Mouse (Mus musculus): ENCODE data around the gene Psmb5. TPM values are rescaled to one million over a fixed set of nuclear protein-coding genes. Genes with fewer than 3 reads are reported as not detected.

Gene Psmb5
- total and polyA plus RNA-seq, 3 experiments, result 317 to 332 (median 322) TPM

DNA sequence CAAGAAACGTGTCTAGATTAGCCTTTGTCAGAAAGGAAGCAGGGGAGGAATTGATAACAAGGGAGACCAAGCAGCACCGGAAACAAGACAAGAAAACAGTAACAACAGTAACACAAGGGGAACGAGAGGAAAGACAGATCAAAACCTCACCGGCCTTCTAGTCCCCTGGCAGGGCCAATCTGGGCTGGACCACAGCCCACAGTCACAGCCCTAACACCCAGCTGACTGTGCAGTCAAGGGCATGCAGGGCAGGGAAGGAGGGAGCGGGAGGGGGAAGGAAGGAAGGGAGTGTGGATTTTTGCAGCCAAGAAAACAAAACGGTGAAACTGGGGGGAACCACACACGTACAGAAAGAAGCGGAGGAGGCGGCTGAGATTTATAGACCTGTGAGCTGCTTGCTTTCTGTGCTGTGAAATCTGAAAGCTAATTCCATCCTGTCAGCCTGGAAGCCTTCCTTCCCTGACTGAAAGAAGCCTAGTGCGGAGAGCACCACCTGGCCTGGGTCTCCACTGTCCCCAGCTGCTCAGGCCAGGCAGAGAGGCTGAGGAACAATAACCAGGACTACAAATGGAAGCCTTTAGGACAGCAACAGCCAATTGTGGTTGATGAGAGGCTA, 25.4 kb downstream of the Psmb5 start:
- DNase-seq, result peak; percentile 80

DNA sequence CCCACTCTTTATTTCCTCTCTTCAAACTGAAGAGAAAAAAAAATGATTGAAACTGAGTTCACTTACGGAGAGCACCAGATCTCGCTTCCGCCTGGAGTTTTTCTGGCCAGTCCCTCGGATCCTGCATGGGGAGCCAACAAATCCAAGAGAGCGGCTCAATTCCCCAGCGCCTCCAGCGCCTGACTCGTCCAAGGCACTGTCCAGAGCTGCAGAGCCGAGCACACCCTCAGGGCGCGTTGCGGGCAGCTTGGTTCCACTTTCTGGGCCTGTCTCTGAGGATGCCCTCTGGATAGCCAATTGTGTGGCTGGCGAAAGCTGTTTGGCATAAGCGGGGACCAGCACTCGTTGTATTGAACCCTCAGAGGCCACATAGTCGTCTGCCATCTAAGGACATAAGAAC, 26.8 kb downstream of the Psmb5 start:
- no peak for DNase-seq

DNA sequence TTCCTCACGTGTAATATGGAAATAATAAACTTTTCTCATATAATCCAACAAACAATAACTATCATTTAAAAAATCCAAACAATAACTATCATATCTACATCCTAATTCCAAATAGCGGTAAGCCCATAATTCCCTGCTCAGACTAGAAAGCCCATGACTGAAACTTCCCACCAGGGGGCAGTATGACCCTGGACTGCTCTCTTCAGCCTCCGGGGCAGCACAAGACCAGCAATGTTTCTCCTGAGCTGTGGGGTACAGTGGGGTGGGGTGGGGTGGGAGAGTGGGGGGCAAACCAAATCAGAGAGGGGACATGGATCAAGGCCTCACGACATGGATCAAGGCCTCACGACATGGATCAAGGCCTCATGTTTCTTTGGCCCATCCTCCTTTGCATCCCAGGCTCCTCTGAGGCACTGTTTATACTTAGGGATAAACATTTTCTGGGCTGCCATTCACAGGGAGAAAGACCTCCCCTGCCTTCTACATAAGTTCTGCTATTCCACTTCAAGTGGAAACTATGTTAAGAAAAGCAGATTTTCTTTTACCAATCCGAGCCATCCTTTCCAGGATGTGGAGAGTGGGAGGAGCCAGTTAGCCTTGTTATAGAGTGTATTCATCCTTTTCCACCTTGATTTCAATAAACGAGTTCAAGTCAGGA, 34.0 kb downstream of the Psmb5 start:
- peak; percentile 70 for DNase-seq

DNA sequence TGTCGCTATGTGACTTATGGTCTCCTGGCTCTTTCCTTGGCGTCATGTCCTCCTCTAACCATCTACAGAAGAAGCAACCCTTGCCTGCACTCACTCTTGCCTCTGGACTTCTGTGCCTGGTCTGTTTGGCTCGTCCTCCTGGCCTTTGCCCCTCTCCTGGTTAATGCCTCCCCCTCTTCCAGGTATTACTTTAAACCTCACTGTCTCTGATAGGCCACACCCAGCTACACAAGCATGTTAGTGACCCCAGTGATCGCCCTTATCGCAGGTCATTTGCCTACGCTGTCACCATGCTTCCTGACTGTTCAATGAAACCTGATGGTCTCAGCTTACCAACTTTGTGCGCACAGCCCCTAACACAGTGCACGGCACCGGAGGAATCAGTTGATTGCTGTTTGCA, 35.3 kb downstream of the Psmb5 start:
- no peak for DNase-seq

DNA sequence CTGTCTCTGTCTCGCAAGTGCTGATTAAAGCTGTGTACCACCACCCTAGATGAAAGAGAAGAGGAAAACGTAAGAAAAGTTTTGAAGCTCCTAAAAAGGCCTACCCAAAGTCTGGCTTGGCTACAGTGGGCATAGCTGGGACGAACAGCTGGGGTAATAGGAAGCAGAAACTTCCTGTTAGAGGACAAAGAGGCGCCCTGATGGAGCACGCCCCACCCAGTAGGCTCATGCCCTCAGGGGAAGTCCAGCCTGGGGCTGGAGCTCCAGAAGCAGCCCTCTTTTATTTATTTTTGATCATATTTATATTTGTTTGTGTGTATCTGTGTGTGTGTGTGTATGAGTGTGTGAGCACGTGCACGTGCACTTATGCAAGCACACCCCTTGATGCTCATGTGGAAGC, 38.2 kb downstream of the Psmb5 start:
- DNase-seq, result no peak

DNA sequence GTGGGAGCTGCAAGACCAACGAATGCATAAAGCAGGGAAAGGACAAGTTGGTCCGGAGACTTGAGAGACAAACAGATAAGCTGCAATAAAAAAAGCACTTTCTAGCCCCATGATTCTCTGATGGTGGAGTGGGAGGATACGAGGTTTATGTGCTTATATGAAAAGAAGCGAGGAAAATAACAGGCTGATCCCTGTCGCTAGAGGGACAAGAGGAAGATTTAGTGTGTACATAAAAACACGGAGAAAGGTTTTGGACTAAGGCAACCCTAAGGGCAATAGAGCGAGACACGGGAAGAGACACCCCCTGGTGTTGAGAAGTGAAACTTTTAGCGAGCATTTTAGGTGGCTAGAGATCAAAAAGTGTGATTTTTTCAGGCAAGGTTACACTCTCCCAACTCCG, 39.8 kb downstream of the Psmb5 start:
- peak; percentile 61 for DNase-seq

DNA sequence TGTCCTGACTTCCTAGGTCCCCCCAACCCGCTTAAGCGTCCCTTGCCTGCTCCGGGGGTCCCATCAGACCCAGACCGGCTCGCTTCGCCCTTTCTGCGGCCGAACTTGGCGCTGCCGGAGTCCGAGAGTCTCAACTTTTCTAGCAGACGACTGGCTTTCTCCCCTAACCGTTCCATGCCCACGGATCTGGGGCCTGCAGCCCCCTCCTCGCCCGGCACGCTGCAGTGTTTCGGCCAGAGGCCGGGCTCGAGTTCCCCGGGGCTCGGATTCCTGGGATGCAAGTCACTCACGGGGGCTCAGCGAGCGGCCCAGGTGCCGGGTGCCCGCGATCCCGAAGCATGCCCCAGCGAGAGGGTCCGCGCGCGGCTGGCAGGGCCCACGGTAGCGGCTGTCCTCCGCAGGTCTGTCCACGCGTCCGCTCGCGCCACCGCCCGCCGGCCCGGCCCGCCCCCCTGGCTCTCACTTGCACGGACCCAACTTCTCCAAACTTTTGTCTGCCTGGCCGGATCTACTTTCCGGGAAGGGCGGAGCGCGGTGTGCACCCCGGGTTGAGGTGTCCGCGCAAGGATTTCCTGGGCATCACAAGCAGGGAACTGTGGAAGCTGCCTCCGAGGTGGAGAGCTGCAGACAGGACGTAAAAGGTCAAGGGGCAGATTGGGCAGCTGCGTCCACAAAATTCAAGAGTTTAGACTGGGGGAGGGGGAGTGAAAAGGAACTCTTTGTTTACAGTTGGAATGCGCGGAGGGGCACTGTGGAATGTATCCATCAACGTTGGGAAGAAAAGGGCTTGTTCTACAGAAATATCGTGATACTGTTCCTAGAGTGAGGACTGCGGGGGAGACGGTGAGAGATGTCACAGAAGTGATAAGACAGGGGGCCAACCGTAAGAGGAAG, 40.5 kb downstream of the Psmb5 start, which contains the start of gene Ajuba:
TSS of gene Ajuba (minus strand) at position 470 of the 894 bp plus-strand sequence.
- DNase-seq, result peak; percentile 95

DNA sequence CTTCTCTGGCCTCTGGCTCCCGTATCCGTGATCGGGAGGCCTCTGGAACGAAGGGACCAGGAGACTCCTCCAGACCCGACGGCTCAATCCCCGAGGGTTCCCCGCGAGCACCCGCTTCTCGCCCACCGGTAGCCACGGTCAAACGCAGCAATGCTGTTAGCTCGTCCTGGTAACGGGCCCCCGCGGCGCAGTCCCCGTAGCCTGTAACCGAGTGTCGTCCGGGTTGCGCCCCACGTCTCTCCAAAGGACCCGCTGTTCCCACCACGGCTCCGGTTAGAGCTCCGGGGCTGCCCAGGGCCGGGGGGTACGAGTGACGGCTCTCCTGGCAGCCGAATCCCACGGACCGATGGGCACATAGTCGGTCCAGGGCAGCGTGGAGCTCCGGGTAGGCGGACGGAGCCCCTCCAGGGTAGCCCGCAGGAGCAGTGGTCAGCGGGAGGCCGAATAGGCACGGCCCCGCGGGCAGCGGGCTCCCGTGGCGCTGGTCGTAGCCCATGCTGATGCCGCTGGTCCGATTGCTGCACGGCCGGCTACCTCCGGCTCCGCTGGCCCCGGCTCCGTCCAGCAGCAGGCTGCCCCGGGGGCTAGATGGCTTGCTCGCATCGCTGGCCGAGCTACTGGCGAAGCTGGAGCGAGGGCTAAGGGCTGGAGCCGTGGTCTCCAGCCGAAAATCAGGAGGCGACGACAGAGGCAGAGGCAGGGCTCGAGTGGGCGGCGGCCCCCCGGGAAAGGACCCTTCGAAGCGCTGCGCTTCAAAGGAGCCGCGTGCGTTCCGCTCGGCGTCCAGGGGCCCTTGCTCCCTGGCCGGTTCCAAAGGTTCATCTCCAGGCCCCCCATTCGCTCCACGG, 41.4 kb downstream of the Psmb5 start:
- peak; percentile 67 for DNase-seq

DNA sequence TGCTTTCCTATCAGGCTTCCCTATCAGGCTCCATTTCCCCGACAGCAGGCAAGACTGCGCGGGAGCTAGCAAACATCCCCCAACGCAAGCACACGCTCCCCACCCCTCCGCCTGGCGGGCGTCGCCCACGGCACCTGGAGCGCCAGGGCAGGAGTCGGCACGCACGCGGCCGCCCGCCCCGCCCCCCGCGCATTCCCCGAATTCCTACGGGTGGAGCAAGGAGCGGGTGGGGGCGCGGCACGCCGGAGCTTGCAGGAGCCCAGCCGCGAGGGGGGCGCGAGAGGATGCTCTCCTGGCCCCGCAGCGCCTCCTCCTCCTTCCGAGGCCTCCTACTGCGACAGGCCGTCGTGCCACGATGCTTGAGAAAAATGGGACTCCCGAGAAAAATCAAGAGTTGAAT, 42.2 kb downstream of the Psmb5 start:
- DNase-seq, result peak; percentile 86

DNA sequence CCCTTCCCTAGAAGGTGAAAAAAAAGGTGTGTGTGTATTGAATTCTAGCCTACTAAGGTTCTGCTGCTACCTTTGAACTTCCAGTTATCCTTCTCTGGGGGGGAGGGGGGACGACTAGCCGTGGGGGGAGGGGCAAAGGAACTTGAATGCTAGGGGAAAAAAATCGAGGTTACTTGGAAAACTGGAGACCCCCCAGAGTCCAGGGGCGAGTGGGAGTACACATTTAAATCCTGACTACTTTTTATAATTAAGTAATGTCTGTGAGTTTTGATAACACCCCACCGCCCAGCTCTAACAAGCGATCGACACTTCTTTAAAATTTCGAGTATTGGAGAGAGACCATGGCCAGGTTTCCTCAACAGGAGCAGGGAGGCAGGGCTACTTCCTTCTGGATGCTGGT, 42.8 kb downstream of the Psmb5 start:
- DNase-seq, result no peak

DNA sequence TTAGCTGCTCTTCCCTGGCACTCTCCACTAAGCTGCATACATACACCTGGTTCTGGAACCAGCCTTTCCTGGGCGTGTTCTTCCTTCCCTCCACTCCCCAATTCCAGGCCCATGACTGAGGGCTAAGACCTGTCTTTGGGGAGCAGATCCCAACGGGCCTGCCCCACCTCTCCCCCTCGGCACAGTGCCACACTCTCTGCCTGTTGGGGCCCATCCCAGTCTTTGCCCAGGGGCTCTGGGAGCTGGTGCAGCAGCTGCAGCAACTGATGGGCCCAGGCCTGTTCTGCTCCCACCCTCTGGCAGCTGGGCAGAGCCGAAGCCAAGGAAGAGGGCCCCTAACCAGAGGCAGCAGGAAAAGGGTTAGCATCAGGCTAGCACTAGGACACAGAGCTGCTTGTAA, 43.6 kb downstream of the Psmb5 start:
- peak; percentile 25 for DNase-seq

DNA sequence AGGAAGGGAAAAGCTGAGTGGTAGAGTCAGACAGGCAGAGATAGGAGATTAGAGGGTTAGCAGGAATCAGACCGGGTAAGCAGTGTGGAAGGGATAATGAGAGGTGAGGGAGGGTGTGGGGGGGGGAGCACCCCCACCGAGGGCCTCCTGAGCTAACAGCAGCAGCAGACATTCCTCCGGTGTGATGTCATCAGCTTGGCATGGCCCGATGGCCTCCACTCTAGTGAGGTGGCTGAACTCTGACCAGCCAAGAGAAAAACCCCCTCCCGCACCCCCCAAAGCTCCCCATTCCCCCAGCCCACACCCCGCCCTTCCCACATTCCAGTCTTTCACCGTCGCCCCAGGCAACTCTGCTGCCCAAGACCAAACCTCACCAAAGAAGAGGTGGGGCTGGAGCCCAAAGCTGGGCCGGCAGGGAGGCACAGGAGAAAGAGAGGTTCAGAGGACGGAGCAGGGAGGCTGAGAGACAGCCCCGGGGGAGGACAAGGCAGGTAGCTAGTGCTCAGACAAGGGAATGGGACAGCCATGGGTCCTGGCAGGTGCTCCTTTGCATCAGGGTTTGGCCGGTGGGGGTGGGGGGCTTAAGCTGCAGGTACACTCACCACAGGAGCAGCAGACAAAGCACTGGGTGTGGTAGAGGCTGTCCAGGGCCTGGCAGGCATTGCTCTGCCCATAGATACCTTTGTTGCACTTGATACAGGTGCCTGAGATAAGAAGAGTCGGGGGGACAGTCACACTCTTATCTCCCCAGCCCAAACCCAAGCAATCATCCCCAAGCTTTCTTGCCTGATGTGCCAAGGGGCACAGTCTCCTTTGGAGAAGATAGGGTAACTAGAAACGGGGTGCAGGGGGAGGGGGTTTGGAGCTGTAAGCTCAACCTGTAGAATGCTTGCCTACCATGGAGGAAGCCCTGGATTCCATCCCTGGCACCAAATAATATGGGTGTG, 44.8 kb downstream of the Psmb5 start:
- peak; percentile 82 for DNase-seq

DNA sequence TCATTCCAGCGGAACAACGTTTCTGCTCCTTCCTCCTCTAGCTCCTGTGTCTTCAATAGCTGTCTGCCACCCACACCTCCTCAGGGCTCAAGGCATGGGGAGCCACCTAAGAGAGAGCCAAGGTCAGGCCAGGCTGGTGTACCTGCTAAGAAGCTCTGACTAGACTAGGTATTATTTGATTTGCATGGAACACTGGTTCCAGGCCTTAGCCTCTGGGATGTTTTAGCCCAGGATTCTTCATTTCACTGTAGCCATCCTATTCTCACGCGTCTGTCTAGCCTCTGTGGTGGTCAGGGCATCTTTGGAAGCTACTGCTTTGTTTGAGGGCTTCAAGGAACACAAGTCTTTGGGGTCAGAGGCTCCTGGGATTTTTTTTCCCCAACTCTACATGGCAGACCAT, 45.7 kb downstream of the Psmb5 start:
- no peak for DNase-seq

DNA sequence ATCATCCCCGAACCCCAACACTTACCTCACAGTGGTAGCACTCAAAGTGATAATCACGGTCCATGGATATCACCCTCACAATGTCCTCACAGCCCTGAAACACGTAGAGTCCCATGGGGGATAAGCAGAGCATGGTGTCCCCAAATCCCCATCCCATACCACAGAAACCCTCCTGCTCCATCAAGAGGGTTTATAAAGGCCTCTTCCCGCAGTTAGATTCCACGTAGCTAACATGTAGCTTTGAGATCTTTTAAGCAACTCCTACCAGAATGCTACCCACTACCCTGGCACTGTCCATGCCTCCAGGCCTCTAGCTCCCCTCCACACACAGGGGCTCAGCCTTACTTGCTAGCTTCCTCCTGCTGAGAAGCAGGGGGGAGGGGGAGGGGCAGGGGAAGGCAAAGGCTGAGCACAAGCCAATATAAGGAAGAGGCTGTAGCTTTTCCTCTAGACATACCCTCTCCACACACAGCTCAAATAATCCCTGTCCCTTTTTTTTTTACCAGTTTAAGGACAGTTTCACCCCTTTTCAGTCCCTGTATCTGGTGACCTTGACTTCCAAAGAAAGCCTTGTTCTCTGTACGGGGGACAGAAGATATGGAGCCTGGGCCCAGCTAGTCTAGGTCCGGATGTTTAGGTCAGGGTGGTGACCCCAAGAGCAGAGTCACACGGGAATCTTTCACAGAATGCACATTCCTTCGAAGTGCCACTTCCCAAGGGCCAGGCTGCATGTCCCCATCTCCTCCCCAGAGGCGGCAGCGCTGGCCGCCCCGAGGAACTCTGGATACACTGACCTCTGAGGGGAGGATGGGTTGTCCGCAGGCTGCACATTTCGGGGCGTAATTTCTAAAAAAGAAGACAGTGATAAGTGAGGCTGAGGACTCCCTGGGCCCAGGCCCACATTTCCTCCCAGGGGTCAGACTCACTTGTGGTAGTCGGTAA, 48.1 kb downstream of the Psmb5 start:
- no peak for DNase-seq

DNA sequence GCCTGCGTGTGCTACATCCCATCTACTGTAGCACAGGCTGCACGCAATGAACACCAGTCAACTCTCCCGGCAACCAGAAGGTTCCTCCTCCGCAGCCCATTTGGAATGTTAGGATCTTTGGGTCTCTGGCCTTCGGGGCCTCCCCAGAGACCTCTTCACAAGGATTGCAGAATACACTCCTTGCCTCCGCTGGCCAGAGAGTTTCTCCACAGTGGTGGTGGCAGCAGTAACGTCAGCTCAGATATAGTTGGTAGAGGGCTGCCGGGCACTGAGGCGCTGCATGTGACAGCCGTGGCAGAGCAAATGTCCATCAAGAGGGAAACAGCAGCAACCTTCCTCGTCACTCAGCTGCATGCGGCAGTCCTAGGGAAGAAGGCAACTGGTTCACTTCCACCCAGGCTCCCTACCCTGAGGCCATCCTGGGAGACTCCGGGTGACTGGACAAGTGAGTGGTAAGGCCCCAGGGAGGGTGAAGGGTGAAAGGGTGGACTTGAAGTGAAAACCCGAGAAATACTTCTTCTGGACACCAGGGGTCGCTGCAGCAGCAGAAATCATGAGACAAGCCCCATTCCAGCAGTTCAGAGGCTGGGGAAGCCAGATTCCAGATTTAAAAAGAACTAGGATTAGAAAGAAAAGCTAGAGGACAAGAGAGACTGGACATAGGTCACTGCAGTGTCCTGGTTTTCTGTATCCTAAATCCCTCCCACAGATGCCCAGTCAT, 49.0 kb downstream of the Psmb5 start:
- peak; percentile 79 for DNase-seq
